Mouse (Mus musculus) CH12.LX (cell line): ENCODE data around the gene Ttc7b. TPM values are rescaled to one million over a fixed set of nuclear protein-coding genes. Genes with fewer than 3 reads are reported as not detected.
A peak's percentile ranks its signal among the peaks of the same experiment; 100 is the strongest.

ENCODE experiments used
- DNase-seq: peaks from one replicate; pipeline ENCODE4 v3.0.0-alpha.2; 2013; ENCODE audit errors: extremely low read depth
- H3K27ac ChIP-seq: 2 replicates; pipeline ENCODE4 v1.5.1; 2012; ENCODE audit warnings: low read depth, mild to moderate bottlenecking, control low read depth, moderate library complexity; ENCODE audit not compliant: insufficient read depth
- H3K27me3 ChIP-seq: replicated peaks from 2 replicates; pipeline ENCODE3; 2012; ENCODE audit warnings: inconsistent platforms
- H3K36me3 ChIP-seq, 2 experiments: replicated peaks in 1 of 2; 2 replicates each; pipeline versions ENCODE3 to v1.6.1; 2012; ENCODE audit warnings: inconsistent platforms in 1 of 2, low read length in 1 of 2, mild to moderate bottlenecking in 1 of 2, mixed read lengths in 1 of 2, moderate library complexity in 1 of 2; ENCODE audit not compliant: control insufficient read depth in 1 of 2, insufficient read depth in 1 of 2
- H3K4me1 ChIP-seq, 2 experiments: 2 replicates each; pipeline ENCODE4 v1.6.1; 2012; ENCODE audit warnings: inconsistent platforms in 1 of 2, moderate library complexity in 1 of 2; ENCODE audit not compliant: insufficient read depth in 2 of 2, control insufficient read depth in 1 of 2
- H3K4me2 ChIP-seq: 2 replicates; pipeline ENCODE4 v1.6.1; 2012; ENCODE audit warnings: low read depth, mild to moderate bottlenecking, control low read depth; ENCODE audit not compliant: poor library complexity, insufficient read depth, severe bottlenecking
- H3K4me3 ChIP-seq, 3 experiments: fragments of 150-350 bp in 1 of 3; sonication (generic) in 1 of 3; replicated peaks in 1 of 3; 2 replicates each; pipeline versions ENCODE3 to v1.5.1; 2011 to 2012; ENCODE audit warnings: low read depth in 2 of 3, low read length in 2 of 3, mild to moderate bottlenecking in 2 of 3, moderate library complexity in 2 of 3, control low read depth in 1 of 3, improper control_type of control experiment in 1 of 3, inconsistent platforms in 1 of 3, mixed read lengths in 1 of 3; ENCODE audit not compliant: poor library complexity in 1 of 3
- H3K79me2 ChIP-seq: replicated peaks from 2 replicates; pipeline ENCODE4 v1.6.1; 2012; ENCODE audit warnings: mild to moderate bottlenecking, moderate library complexity; ENCODE audit not compliant: control insufficient read depth, poor library complexity, insufficient read depth, severe bottlenecking; ENCODE audit errors: extremely low read depth
- H3K9ac ChIP-seq: 2 replicates; pipeline ENCODE4 v1.6.1; 2012; ENCODE audit warnings: low read depth, mild to moderate bottlenecking, control low read depth, moderate library complexity; ENCODE audit not compliant: insufficient read depth
- H3K9me3 ChIP-seq: replicated peaks from 2 replicates; pipeline ENCODE3; 2012; ENCODE audit warnings: low read length, inconsistent platforms, mixed read lengths
- BHLHE40 ChIP-seq: IDR thresholded peaks from 2 replicates; pipeline ENCODE4 v1.6.1; 2011; ENCODE audit warnings: mild to moderate bottlenecking, low read depth, low read length, improper control_type of control experiment
- CHD1 ChIP-seq: IDR thresholded peaks from 2 replicates; pipeline ENCODE4 v1.6.1; 2012; ENCODE audit warnings: low read depth, low read length, improper control_type of control experiment, inconsistent platforms
- E2F4 ChIP-seq: IDR thresholded peaks from 2 replicates; pipeline ENCODE4 v1.6.1; 2011; ENCODE audit warnings: low read depth, low read length, improper control_type of control experiment; ENCODE audit not compliant: insufficient replicate concordance
- ELF1 ChIP-seq: IDR thresholded peaks from 2 replicates; pipeline ENCODE4 v1.6.1; 2014; ENCODE audit warnings: low read depth, mild to moderate bottlenecking, inconsistent platforms, low read length, improper control_type of control experiment
- EP300 ChIP-seq: IDR thresholded peaks from 2 replicates; pipeline ENCODE4 v1.6.1; 2011; ENCODE audit warnings: low read length, improper control_type of control experiment
- GABPA ChIP-seq: IDR thresholded peaks from 2 replicates; pipeline ENCODE4 v1.6.1; 2012; ENCODE audit warnings: low read depth, low read length, improper control_type of control experiment, inconsistent platforms; ENCODE audit not compliant: insufficient replicate concordance
- MAZ ChIP-seq: IDR thresholded peaks from 2 replicates; pipeline ENCODE4 v1.6.1; 2012; ENCODE audit warnings: low read depth, mild to moderate bottlenecking, inconsistent platforms, low read length, improper control_type of control experiment, moderate library complexity
- MEF2A ChIP-seq: IDR thresholded peaks from 2 replicates; pipeline ENCODE4 v1.6.1; 2014; ENCODE audit warnings: low read depth, mild to moderate bottlenecking, inconsistent platforms, low read length, improper control_type of control experiment, borderline replicate concordance
- MXI1 ChIP-seq: IDR thresholded peaks from 2 replicates; pipeline ENCODE4 v1.6.1; 2011; ENCODE audit warnings: mild to moderate bottlenecking, low read depth, low read length, improper control_type of control experiment
- NELFE ChIP-seq: IDR thresholded peaks from 2 replicates; pipeline ENCODE4 v1.6.1; 2011; ENCODE audit warnings: low read depth, low read length, improper control_type of control experiment
- NRF1 ChIP-seq: IDR thresholded peaks from 2 replicates; pipeline ENCODE4 v1.6.1; 2014; ENCODE audit warnings: low read depth, mild to moderate bottlenecking, inconsistent platforms, low read length, improper control_type of control experiment, moderate library complexity
- PAX5 ChIP-seq: IDR thresholded peaks from 2 replicates; pipeline ENCODE4 v1.6.1; 2012; ENCODE audit warnings: low read length, inconsistent platforms, mixed read lengths
- RAD21 ChIP-seq: IDR thresholded peaks from 2 replicates; pipeline ENCODE4 v1.6.1; 2011; ENCODE audit warnings: low read depth, mild to moderate bottlenecking, low read length, improper control_type of control experiment, moderate library complexity
- SIN3A ChIP-seq: IDR thresholded peaks from 2 replicates; pipeline ENCODE4 v1.6.1; 2012; ENCODE audit warnings: low read length, improper control_type of control experiment, inconsistent platforms
- SMC3 ChIP-seq: IDR thresholded peaks from 2 replicates; pipeline ENCODE4 v1.6.1; 2011; ENCODE audit warnings: low read depth, low read length, improper control_type of control experiment
- TBP ChIP-seq: conservative IDR thresholded peaks from 2 replicates; pipeline ENCODE4 v1.6.1; 2011; ENCODE audit warnings: low read depth, low read length, improper control_type of control experiment
- TCF12 ChIP-seq: IDR thresholded peaks from 2 replicates; pipeline ENCODE4 v1.6.1; 2014; ENCODE audit warnings: low read depth, mild to moderate bottlenecking, inconsistent platforms, low read length, improper control_type of control experiment
- UBTF ChIP-seq: IDR thresholded peaks from 2 replicates; pipeline ENCODE4 v1.6.1; 2012; ENCODE audit warnings: low read depth, mild to moderate bottlenecking, inconsistent platforms, low read length, improper control_type of control experiment, moderate library complexity
- USF2 ChIP-seq: conservative IDR thresholded peaks from 2 replicates; pipeline ENCODE4 v1.6.1; 2011; ENCODE audit warnings: low read depth, low read length, improper control_type of control experiment
- ZC3H11A ChIP-seq: IDR thresholded peaks from 2 replicates; pipeline ENCODE4 v1.6.1; 2012; ENCODE audit warnings: low read depth, mild to moderate bottlenecking, inconsistent platforms, low read length, improper control_type of control experiment
- ZMIZ1 ChIP-seq: IDR thresholded peaks from 2 replicates; pipeline ENCODE4 v1.6.1; 2012; ENCODE audit warnings: low read depth, mild to moderate bottlenecking, inconsistent platforms, low read length, improper control_type of control experiment
- dilution Hi-C: fragments of 300-500 bp; cut with MboI; formaldehyde crosslinking; loops from 2 replicates; pipeline ENCODE4 v1.14.3; 2020; ENCODE audit warnings: low sequenced_read_pairs; ENCODE audit not compliant: extremely low pct_unique_long_range_greater_than_20kb, extremely low pct_ligation_motif_present
- in situ Hi-C: fragments of 300-500 bp; cut with MboI; formaldehyde crosslinking; loops from 3 replicates; pipeline ENCODE4 v1.14.3; 2019; ENCODE audit warnings: low sequenced_read_pairs, low pct_ligation_motif_present, low pct_unique_long_range_greater_than_20kb, mixed read lengths
- polyA plus RNA-seq: library from polyadenylated mRNA; unstranded; fragments of >175 nt; gene quantifications from 2 replicates; pipeline ENCODE4 v1.2.1, GENCODE M21; 2012; ENCODE audit warnings: low read depth; ENCODE audit not compliant: insufficient read length
- total RNA-seq, 2 experiments: library from RNA; depleted of rRNA; stranded (reverse); fragments of 300-350 nt in 1 of 2; fragments of >200 nt in 1 of 2; gene quantifications; 2 replicates each; pipeline ENCODE4 v1.2.3; 2012 to 2014

Ttc7b gene
- total and polyA plus RNA-seq, 3 experiments = 7.8 to 18.3 (median 12.7) TPM

- no peak overlapping the region for H3K4me3 ChIP-seq
- DNase-seq = peak; percentile 13
- no peak overlapping the region for H3K27ac ChIP-seq
- H3K4me1 ChIP-seq = peaks cover 24 to 45% of the 10 kb centered on the region in 2 experiments
- no peaks in the 10 kb centered on the region for H3K36me3 ChIP-seq
- no peaks in the 10 kb centered on the region for H3K79me2 ChIP-seq
- in situ Hi-C loops = loop anchor here (5.0 kb wide), 1 partner anchor 74 kb away; no protein-coding TSS in a partner anchor
- H3K9me3 ChIP-seq = no peaks in the 10 kb centered on the region
- H3K9ac ChIP-seq = no peak overlapping the region
- no peak overlapping the region for H3K4me2 ChIP-seq
- dilution Hi-C loops = no loop called here
- TF ChIP-seq EP300 = no peak
- no peak for TF ChIP-seq SMC3
- no peak for TF ChIP-seq NELFE
- TF ChIP-seq ZMIZ1 = no peak
- no peak for TF ChIP-seq NRF1
- no peak for TF ChIP-seq USF2
- no peak for TF ChIP-seq UBTF
- no peak for TF ChIP-seq TCF12
- no peak for TF ChIP-seq GABPA
- TF ChIP-seq MEF2A = no peak
- no peak for TF ChIP-seq PAX5
- no peak for TF ChIP-seq E2F4
- TF ChIP-seq RAD21 = no peak
- no peak for TF ChIP-seq CHD1
- TF ChIP-seq TBP = no peak
- TF ChIP-seq SIN3A = no peak
- no peak for TF ChIP-seq ELF1
- no peaks in the 10 kb centered on the region for H3K27me3 ChIP-seq
These were observed 244.8 kb downstream of the Ttc7b start for GRCm38 (mm10) chr12:100275850-100276249.

GRCm38 (mm10) chr12:100273033-100273432 lies 247.6 kb downstream of the Ttc7b start:
- no peaks in the 10 kb centered on the region for H3K9me3 ChIP-seq
- in situ Hi-C loops = no loop called here

More at GRCm38 (mm10) chr12:100273033-100273432, 247.6 kb downstream of the Ttc7b start:
- TF ChIP-seq TBP (no peak), MXI1 (no peak), MAZ (no peak), BHLHE40 (no peak), SIN3A (no peak), UBTF (no peak), ZC3H11A (no peak), USF2 (no peak), ZMIZ1 (no peak), RAD21 (no peak)
- TF ChIP-seq, all 38 proteins: peak for 0
- Histone ChIP-seq H3K27me3 (no peaks in the 10 kb centered on the region), H3K4me3 (no peak overlapping the region), H3K9ac (no peak overlapping the region), H3K79me2 (no peaks in the 10 kb centered on the region), H3K36me3 (no peaks in the 10 kb centered on the region), H3K4me2 (no peak overlapping the region), H3K4me1 (peaks cover 21 to 36% of the 10 kb centered on the region in 2 experiments), H3K27ac (no peak overlapping the region)
- no peak for DNase-seq
- dilution Hi-C loops = no loop called here
